Mouse (Mus musculus) brain, embryonic 14.5 days (tissue): Measurements from ENCODE around the gene Cnbp. TPM values are rescaled to one million over a fixed set of nuclear protein-coding genes. Genes with fewer than 3 reads are reported as not detected.

Source experiments
- DNase-seq: peaks from one replicate; pipeline ENCODE4 v3.0.0-alpha.2; 2011; ENCODE audit warnings: low read depth
- CTCF ChIP-seq: fragments of 200-500 bp; IDR thresholded peaks from 2 replicates; pipeline ENCODE4 v1.5.1; 2012; ENCODE audit warnings: inconsistent platforms, mild to moderate bottlenecking, moderate library complexity, borderline replicate concordance; ENCODE audit not compliant: insufficient read depth, insufficient read length; ENCODE audit errors: extremely low read depth
- POLR2A ChIP-seq: fragments of 200-500 bp; IDR thresholded peaks from 2 replicates; pipeline ENCODE4 v1.6.1; 2012; ENCODE audit warnings: mild to moderate bottlenecking, inconsistent platforms, borderline replicate concordance; ENCODE audit not compliant: poor library complexity, insufficient read depth, insufficient read length, severe bottlenecking; ENCODE audit errors: extremely low read depth
- polyA plus RNA-seq: library from polyadenylated mRNA; depleted of rRNA; stranded (reverse); fragments of >200 nt; gene quantifications from 2 replicates; pipeline ENCODE4 v1.2.3, GENCODE M21; 2012

Gene Cnbp
- polyA plus RNA-seq, 1 experiment = 264 TPM

DNA sequence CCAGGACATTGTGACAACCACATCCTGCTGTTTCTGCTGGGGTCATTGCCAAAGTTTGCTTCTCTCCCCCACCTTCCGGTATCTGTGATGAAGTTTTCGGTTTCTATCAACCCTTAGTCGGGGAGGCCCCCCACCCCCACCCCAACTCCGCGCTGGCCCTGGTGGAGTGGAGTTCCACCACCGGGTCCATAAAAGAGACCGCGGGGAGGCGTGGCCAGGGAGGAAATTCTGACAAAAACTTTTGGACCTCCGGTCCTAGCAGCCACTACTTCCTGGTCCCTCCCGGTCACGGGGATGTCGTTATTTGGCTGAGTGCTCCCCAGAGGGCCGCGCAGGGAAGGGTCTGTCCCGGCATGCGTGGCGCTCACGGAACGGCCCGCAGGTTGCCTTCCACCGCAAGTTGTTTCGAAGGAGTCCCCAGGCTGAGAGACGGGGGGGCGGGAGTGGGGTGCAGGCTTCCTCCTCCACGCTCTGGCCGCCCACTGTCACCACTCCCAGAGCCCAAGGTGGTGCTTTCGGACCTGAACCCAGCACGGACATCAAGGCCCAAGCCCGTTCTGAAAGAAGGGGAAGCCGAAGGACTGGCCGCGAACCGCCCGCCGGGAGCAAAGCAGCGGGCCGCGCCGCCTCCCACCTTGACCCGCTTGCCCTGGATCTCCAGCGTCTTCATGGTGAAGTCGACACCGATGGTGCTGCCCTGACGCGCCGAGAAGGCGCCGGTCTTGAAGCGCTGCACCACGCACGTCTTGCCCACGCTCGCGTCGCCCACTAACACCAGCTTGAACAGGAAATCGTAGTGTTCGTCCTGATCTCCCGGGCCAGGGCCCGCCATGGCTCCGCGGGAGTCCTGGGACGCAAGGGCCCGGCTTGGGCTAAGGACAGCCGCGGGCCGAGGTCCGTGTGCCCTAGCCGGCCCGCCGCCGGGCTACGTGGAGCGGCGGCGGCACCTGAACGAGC is 39.9 kb downstream of the Cnbp start:
- peak; percentile 68 for DNase-seq
- TF ChIP-seq CTCF (no peak), POLR2A (no peak)

DNA sequence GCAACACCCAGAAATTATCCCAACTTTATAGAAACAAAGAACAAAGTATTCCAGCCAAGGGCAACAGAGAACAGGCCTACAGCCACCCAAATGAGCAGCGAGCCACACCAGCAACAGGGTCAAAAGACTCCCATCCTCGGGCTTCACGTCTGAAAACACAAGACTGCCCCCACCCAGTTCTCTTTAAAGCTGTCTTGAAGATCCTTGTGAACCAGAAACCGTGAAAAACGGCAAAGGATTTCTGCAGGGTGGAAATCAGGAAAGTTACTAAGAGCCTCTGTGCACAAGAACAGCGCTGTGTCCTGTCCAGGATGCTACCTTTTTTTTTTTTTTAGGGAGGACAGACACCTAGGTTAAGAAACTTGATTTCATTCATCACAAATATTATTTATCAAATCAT is 40.6 kb downstream of the Cnbp start:
- no peak for TF ChIP-seq CTCF
- TF ChIP-seq POLR2A = no peak
- DNase-seq = no peak

DNA sequence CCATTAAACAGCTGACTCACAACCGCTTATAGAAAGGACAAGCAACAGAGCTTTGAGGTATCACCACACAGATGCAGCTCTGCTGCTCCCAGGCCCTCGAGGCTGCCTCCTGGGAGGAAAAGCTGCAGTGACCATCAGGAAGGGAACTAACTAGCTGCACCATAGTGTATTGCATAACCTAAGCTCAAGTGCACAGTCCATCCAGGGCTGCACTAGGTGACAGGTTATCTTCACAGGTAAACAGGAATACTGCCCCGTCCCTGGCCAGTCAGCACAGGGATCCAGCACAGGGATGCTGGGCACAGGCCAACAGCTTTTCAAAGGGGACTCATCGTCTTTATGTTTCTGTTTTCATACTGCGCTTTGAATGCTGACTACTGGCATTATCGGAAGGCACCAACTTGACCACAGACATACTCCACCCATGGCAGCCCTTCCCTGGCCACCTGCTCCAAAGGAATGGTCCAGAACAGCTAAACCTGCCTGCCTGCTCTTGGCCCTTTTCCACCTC is 41.2 kb downstream of the Cnbp start:
- no peak for DNase-seq
- no peak for TF ChIP-seq CTCF
- no peak for TF ChIP-seq POLR2A

DNA sequence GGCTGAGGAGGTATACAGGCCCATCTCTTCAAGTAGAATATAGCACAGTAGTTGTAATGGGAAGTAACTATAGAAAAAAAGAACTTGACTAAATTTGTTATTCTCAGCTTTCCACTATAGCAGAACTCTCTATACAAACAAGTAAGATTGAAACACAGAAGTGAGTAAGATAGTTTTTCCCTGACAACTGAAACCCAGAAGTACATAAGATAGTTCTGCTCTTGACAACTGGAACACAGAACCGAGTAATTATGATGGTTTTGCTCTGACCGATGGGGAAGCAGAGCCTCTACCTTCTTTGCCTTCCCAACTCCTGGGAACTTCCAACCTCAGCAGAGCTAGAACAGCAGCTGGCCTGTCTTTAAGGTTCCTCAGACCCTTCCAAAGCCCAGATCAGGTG is 41.8 kb downstream of the Cnbp start:
- no peak for DNase-seq
- no peak for TF ChIP-seq POLR2A
- no peak for TF ChIP-seq CTCF

DNA sequence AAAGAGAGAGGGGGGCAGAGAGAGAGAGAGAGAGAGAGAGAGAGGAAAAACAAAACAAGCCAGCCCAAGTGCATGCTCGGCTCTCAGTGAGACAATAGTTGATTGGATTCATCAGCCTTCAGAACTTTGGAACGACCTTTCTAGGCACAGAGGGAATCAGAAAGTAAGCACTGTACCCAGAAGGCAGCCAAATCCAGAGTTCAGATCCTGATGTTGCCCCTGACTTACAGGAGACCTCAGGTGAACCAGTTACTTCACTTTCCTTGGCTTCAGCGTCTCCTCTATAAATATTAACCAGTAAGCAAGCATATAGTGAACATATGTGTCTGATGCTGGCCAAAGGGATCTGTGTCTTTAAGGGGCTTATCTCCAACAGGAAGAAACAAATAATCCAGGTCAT is 42.4 kb downstream of the Cnbp start:
- TF ChIP-seq POLR2A (no peak), CTCF (no peak)
- no peak for DNase-seq

DNA sequence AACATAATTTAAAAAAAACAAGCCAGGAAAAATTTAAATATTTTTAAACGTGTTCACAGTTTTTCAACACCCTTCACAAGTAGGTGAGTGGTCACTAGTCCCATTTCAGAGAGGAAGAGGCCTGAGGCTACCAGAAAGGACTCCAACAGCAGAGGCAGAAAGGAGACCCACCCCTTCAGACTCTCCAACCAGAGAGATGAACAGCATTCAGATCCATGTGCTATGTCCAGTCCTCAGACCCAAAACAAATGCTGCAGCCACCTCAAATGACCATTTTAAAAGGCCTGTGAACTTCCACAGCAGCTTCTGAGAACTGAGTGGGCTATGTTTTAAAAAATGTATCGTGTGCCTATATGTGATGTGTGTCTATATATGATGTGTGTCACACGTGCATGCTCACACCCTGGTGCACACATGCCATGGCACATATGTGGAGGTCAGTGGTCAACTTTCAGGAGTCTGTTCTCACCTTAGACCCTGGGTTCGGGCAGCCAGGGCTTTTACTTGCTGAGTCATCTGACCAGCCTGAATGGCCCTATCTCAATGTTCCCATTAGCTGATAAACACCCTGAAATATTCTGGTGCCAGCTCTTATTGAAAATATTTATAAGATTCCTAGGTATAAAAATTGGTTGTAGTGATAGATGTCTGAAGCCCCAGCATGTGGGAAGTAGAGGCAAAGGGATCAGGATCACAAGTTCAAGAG is 43.0 kb downstream of the Cnbp start:
- TF ChIP-seq POLR2A = no peak
- no peak for TF ChIP-seq CTCF
- DNase-seq = no peak

DNA sequence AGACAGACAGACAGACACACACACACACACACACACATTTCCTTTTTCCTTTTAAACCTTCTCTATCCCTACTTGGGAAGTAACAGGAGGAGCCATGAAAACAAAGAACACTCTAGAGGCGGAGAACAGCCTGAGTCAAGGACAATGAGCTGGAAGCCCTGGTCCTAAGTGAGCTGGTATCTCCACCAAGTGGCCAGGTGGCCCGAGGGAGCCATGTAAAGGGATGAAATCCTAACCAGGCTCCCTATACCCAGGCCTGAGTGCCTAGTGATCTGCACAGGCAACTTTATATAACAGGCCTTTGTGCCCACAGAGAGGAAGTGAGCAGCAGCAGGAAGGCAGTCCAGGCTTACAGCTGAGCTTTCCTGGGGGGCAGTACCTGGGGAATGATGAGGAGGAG is 44.0 kb downstream of the Cnbp start:
- DNase-seq = no peak
- TF ChIP-seq CTCF = no peak
- no peak for TF ChIP-seq POLR2A

DNA sequence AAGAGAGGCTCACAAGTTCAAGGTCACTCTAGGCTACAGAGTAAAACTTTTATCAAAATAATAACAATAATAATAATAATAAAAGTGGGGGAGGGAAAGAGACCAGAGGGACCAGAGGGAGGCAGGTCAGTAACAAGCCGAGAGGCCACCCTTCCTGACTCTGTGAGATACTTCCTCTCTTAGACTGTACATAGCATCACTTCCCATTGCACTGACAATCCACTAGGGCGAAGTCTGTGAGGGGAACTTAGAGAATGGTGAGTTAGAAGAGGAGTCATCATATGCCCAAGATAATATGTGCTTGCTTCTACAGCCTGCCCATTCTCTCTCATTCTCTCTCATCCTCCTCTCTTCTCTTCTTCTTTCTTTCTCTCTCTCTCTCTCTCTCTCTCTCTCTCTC is 44.9 kb downstream of the Cnbp start:
- DNase-seq = no peak
- TF ChIP-seq CTCF (no peak), POLR2A (no peak)

DNA sequence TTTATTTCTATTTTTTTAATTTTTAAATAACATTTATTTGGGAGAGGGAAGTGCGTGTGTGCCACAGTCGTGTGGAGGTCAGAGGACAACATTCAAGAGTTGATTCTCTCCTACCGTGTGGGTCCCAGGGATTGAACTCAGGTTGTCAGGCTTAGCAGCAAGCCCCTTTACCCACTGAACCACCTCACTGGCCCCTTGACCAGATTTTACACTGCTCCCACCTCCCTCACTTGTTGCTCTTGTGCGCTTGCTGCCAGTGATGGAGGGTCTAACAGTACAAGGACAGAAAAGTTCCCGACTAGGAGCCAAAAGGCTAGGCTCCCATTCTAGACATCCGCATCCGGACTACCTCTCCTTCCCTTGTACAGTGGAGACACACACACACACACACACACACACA is 45.5 kb downstream of the Cnbp start:
- DNase-seq = no peak
- TF ChIP-seq CTCF = no peak
- TF ChIP-seq POLR2A = no peak

DNA sequence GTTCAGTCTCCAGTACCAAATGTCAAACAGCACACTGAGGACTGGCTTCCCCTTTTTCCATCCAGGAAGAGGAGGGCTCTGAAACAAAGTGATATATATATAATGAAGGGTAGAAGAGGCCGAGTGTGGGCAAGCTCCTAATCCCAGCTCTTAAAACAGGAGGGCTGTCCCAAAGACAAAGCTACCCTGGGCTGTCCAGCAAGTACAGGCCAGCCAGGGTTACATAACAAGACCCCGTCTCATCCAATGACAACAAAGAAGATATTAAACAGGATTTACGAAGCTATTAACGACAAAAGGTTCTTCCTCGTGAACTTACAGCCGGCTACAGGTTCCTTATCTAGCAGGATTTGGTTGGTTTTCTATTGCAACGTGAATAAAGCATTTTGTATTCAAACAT is 46.0 kb downstream of the Cnbp start:
- no peak for DNase-seq

DNA sequence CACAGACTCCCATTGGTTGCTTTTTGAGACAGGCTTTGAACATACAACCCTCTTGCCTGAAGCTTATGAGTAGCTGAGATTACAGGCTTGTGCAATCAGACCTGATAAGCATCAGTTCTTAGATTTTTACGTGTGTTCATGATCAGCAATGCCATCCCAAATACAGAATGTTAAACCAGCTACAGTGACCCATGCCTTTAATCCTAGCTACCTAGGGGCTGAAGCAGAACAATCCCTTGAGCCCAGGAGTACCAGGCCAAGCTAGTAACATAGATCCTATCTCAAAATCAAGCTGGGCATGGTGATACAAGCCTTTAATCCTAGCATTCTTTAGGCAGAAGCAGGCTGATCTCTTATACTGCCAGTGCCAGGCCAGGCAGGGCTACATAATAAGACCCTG is 46.9 kb downstream of the Cnbp start:
- DNase-seq = no peak
- no peak for TF ChIP-seq CTCF
- no peak for TF ChIP-seq POLR2A

More for the DNA sequence above, 46.0 kb downstream of the Cnbp start:
- TF ChIP-seq POLR2A (no peak), CTCF (no peak)
